Mouse (Mus musculus) hindbrain, postnatal 0 days (tissue): ENCODE results near the gene Hoxb7. TPM values are rescaled to one million over a fixed set of nuclear protein-coding genes. Genes with fewer than 3 reads are reported as not detected.
A peak's percentile ranks its signal among the peaks of the same experiment; 100 is the strongest.

Experiments
- ATAC-seq: fragments of 200-750 bp; cut with Nextera tagmentation; 2 replicates; pipeline ENCODE4 v1.8.0; 2017; ENCODE audit warnings: mild to moderate bottlenecking, moderate TSS enrichment, moderate library complexity
- DNase-seq: peaks from one replicate; pipeline ENCODE4 v3.0.0-alpha.2; 2015; ENCODE audit warnings: low spot score
- H3K27ac ChIP-seq: fragments of 300-500 bp; sonication (generic); 2 replicates; pipeline ENCODE4 v1.5.1; 2014; ENCODE audit warnings: mild to moderate bottlenecking
- H3K27me3 ChIP-seq: fragments of 300-500 bp; sonication (generic); 2 replicates; pipeline ENCODE4 v1.6.1; 2014; ENCODE audit warnings: low read length, mixed read lengths; ENCODE audit not compliant: insufficient read depth
- H3K36me3 ChIP-seq: fragments of 300-500 bp; sonication (generic); 2 replicates; pipeline ENCODE4 v1.6.1; 2014; ENCODE audit warnings: low read length, mixed read lengths; ENCODE audit not compliant: insufficient read depth
- H3K4me1 ChIP-seq: fragments of 300-500 bp; sonication (generic); 2 replicates; pipeline ENCODE4 v1.6.1; 2014; ENCODE audit warnings: antibody characterized with exemption, low read length, mixed read lengths; ENCODE audit not compliant: insufficient read depth
- H3K4me2 ChIP-seq: fragments of 300-500 bp; sonication (generic); 2 replicates; pipeline ENCODE4 v1.6.1; 2014; ENCODE audit warnings: low read depth, mild to moderate bottlenecking, low read length, moderate library complexity, mixed read lengths
- H3K4me3 ChIP-seq: fragments of 300-500 bp; sonication (generic); 2 replicates; pipeline ENCODE4 v1.5.1; 2014; ENCODE audit warnings: low read length
- H3K9ac ChIP-seq: fragments of 300-500 bp; sonication (generic); replicated peaks from 2 replicates; pipeline ENCODE4 v1.6.1; 2014; ENCODE audit warnings: mild to moderate bottlenecking, low read length, moderate library complexity, mixed read lengths
- H3K9me3 ChIP-seq: fragments of 300-500 bp; sonication (generic); 2 replicates; pipeline ENCODE4 v1.6.1; 2016; ENCODE audit warnings: low read length, mixed read lengths
- CTCF ChIP-seq: IDR thresholded peaks from 2 replicates; pipeline ENCODE4 v1.5.1; 2016; ENCODE audit warnings: antibody characterized with exemption, control low read depth, low read depth
- WGBS: fragments of 180-500 bp; shearing (Covaris S2); extraction: QIAGEN DNeasy Blood & Tissue Kit; methylation state at CpG from one replicate; pipeline ENCODE4 v1.1.7; 2014; 5-methylcytosine and 5-hydroxymethylcytosine counted together
- polyA plus RNA-seq: library from polyadenylated mRNA; unstranded; fragments of >200 nt; fragmentation: Nextera tagmentation; extraction: Ambion mirVana; gene quantifications from 2 replicates; pipeline ENCODE4 v1.2.1, GENCODE M21; 2015
- total RNA-seq: library from RNA; depleted of rRNA; stranded (reverse); fragments of >200 nt; gene quantifications from 2 replicates; pipeline ENCODE4 v1.2.3, GENCODE M21; 2014

Hoxb7 gene
- total and polyA plus RNA-seq, 2 experiments from 2014 or later, result 10.1 to 11.0 TPM

DNA sequence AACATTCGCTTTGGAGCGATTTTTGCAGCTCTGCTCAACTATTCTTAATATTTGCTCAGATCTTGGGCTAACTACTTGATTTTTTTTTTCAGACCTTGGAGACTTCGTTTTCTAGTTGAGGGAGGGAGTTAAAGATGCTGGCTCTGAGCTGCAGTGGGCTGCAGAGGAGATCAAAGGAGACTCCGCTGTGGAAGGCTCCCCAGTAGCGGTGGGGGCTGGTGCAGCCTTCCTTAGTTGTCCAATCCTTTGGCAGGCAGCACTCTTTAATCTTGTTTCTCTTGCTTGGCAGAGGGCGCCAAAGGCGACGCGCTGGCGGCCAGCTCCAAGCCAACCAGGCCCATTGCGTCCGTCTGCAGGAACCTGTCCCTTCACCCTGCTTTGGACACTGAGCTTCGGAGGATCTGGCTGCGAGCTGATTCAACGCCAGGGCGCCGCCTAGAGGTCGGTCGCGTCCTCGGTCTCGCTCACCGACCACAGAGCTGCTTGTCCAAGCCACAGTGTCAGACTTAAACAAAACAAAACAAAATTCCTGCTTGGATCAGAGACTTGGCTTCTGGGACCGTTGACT lies 25.0 kb upstream of the Hoxb7 start:
- no peak overlapping the region for H3K9ac ChIP-seq
- WGBS, result under 1% methylated on average over 24 of the region's 24 CpGs
- no peaks in the 10 kb centered on the region for H3K36me3 ChIP-seq
- peak; percentile 62 for DNase-seq
- H3K27ac ChIP-seq, result no peak overlapping the region
- H3K4me2 ChIP-seq, result no peak overlapping the region
- no peak for ATAC-seq
- 0 out of 2 replicates have a peak, but pooled peaks cover 4% of the 10 kb centered on the region for H3K9me3 ChIP-seq
- H3K4me1 ChIP-seq, result no peaks in the 10 kb centered on the region
- H3K27me3 ChIP-seq, result peaks cover 94% of the 10 kb centered on the region
- peak; percentile 76 for TF ChIP-seq CTCF
- H3K4me3 ChIP-seq, result no peak overlapping the region

DNA sequence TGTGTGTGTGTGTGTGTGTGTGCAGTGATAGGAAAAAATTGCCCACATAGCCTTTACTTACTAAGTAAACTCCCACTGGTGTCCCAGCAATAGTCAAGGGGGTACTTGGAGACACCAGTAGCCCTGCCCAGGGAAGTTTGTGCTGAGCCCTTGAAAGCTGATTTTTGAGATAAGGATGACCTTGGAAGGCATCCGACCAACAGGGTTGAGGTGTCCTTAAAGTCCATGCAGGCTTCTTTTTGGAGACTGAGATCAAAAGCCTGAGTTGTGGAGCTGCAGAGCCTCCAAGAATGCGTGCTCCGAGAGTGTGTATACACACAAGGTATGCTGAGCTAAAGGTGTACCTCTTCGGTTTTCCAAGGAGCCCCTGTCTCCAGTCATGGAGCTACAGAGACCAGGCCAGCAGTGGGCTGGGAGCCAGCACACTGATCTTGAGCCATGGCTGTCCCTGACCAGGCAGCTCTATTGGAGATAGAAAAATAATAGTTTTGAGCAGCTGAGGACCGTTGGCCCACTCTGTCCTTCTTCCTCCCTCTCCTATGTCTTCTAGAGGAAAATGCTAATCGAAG lies 24.1 kb upstream of the Hoxb7 start:
- H3K27ac ChIP-seq, result no peak overlapping the region
- H3K9ac ChIP-seq, result no peak overlapping the region
- 7% methylated on average over 6 of the region's 6 CpGs for WGBS
- no peaks in the 10 kb centered on the region for H3K4me1 ChIP-seq
- H3K36me3 ChIP-seq, result no peaks in the 10 kb centered on the region
- DNase-seq, result no peak
- TF ChIP-seq CTCF, result no peak
- H3K4me2 ChIP-seq, result no peak overlapping the region
- 0 out of 2 replicates have a peak, but pooled peaks cover 4% of the 10 kb centered on the region for H3K9me3 ChIP-seq
- no peak overlapping the region for H3K4me3 ChIP-seq
- H3K27me3 ChIP-seq, result peaks cover 94% of the 10 kb centered on the region
- no peak for ATAC-seq

DNA sequence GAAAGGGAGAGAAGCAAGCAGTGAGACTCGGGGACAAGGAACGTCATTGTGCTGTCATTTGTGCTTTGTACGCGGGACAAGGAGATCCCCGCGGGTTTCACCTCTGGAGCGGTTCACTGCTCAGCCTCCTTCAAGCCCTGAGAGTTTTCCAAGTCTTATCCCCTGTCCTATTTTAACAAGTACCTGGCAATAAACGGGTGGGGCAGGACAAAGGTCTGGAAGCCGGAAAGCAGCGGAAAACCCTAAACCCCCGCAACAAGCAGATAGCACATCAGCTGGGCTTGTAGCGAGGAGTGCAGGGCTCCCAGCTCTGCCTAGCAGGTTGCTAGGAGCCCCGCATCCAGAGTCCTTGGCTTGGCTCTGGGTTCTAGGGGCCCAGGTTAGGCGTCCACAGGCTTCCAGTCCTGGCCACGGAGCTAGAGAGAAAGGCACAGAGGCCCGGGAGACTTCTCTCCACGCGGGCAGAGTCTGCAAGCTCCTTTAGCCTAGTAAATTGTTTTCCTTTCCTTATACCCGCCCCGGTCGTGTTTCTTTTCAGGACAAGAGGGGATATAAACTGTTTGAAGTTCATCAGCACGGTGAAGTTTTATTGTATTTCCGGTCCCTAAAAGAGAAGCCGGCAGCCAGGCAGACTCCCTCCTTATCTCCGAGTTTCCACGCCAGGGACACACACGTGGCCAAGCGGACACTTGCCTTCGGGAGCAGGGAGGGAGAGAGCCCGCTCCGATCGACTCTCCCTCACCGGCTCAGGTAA lies 22.6 kb upstream of the Hoxb7 start:
- no peaks in the 10 kb centered on the region for H3K36me3 ChIP-seq
- H3K9ac ChIP-seq, result no peak overlapping the region
- ATAC-seq (no peak), DNase-seq (no peak)
- no peak for TF ChIP-seq CTCF
- H3K4me1 ChIP-seq, result no peaks in the 10 kb centered on the region
- H3K4me2 ChIP-seq, result no peak overlapping the region
- no peak overlapping the region for H3K27ac ChIP-seq
- 0 out of 2 replicates have a peak, but pooled peaks cover 4% of the 10 kb centered on the region for H3K9me3 ChIP-seq
- WGBS, result under 1% methylated on average over 33 of the region's 33 CpGs
- H3K4me3 ChIP-seq, result no peak overlapping the region
- peaks cover 93% of the 10 kb centered on the region for H3K27me3 ChIP-seq

DNA sequence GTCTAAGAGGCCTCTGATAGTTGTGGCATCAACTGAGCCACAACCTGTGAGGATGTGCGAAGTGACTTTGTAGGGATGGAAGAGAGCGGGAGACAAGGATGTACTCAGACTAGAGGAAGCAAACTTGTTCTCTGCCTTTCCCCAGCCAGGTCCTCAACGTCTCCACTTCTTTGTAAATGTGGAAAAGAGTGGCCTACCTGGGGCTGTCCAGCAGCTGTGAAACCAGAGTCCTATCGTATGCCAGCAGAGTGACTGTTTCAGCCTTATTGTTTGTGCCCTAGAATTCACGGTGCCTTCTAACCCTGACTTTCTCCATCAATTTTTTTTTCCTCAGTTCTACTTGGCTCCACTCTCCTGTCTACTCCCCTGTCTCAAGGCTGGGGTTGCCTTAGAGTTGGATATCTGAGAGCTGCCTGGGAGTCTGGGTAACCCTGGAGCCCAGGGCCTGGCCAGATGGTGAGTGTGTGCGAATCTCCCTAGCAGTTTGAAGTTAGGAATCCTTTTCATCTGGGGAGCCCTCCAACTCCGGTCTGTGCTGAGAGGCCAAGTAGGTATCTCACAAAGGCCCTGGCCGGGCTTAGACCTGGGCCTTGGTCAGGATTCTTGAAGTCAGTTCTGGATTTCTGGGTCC lies 21.9 kb upstream of the Hoxb7 start:
- DNase-seq (no peak), ATAC-seq (no peak)
- 4% methylated on average over 8 of the region's 8 CpGs for WGBS
- Histone ChIP-seq H3K4me2 (no peak overlapping the region), H3K27me3 (peaks cover 93% of the 10 kb centered on the region), H3K27ac (no peak overlapping the region), H3K36me3 (no peaks in the 10 kb centered on the region), H3K4me3 (no peak overlapping the region), H3K4me1 (no peaks in the 10 kb centered on the region), H3K9me3 (0 out of 2 replicates have a peak, but pooled peaks cover 4% of the 10 kb centered on the region), H3K9ac (no peak overlapping the region)
- TF ChIP-seq CTCF, result no peak

DNA sequence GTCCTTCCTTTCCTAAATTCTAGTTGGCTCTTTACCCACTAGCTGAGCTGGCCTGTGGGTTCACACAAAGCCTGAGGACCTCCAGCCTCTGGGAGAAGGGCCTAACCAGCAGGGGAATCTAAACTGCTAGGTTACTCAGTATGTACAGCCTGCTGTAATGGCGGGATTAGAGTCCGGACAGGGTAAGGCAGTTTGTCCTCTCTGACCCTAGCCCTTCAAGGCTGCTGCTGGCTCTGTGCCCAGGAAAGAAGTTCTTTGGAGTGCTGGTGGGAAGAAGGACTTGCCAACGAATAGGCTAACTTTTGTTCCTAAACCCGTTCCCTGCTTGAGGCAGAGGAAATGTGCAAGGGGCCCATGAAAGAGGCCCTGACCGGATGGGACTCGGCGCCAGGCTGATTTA lies 20.5 kb upstream of the Hoxb7 start:
- 0 out of 2 replicates have a peak, but pooled peaks cover 4% of the 10 kb centered on the region for H3K9me3 ChIP-seq
- no peak overlapping the region for H3K27ac ChIP-seq
- H3K36me3 ChIP-seq, result no peaks in the 10 kb centered on the region
- TF ChIP-seq CTCF, result no peak
- ATAC-seq (no peak), DNase-seq (no peak)
- no peaks in the 10 kb centered on the region for H3K4me1 ChIP-seq
- no peak overlapping the region for H3K4me3 ChIP-seq
- 2% methylated on average over 7 of the region's 7 CpGs for WGBS
- H3K27me3 ChIP-seq, result peaks cover 90% of the 10 kb centered on the region
- H3K9ac ChIP-seq, result no peak overlapping the region
- no peak overlapping the region for H3K4me2 ChIP-seq

DNA sequence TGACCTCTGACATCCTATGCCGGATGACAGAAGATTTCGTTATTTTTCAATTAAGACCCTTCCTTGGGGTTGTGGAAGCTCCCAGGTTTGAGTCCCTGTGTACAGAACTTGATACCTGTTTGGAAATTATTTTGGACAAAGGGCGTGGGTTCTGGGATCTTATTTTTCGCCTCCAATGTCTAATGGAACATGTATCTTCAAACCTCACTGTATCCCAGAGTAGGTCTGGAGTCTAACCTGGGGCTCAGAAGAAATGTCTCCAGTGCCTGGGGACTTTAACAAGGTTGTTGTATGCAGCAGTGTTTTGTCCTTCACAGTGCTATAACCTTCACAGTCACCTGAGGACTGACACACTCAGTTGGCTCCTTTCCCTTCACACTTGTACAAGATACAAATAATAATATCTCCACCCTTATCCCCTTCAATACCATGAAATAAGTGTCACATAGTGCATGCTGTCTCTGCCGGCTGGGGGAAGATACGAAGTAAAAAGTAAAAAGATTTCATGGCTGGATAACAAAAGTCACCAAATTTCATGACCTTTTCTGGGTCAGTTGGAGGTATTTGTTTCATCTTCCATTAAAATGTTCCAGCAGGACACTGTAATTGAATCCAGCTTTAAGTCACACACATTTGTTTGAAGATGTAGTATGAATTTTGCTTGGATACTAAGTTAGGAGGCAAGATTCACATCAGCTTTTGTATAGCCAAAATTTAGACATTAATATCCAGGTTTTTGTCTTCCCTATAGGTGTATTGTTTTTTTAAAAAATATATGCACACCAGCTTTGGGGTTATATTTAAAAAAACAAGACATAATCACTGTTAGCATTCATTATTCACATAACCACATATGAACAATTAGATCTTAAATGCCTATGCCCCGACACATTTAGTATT lies 19.2 kb upstream of the Hoxb7 start:
- H3K27me3 ChIP-seq, result peaks cover 93% of the 10 kb centered on the region
- WGBS, result 10% methylated on average over 7 of the region's 7 CpGs
- H3K9me3 ChIP-seq, result 0 out of 2 replicates have a peak, but pooled peaks cover 4% of the 10 kb centered on the region
- TF ChIP-seq CTCF, result no peak
- H3K27ac ChIP-seq, result no peak overlapping the region
- H3K36me3 ChIP-seq, result no peaks in the 10 kb centered on the region
- ATAC-seq, result no peak
- DNase-seq, result no peak
- H3K9ac ChIP-seq, result no peak overlapping the region
- H3K4me2 ChIP-seq, result no peak overlapping the region
- no peak overlapping the region for H3K4me3 ChIP-seq
- no peaks in the 10 kb centered on the region for H3K4me1 ChIP-seq
